Mouse (Mus musculus) forebrain, postnatal 0 days (tissue): Measurements from ENCODE around the gene E030025P04Rik. TPM values are rescaled to one million over a fixed set of nuclear protein-coding genes. Genes with fewer than 3 reads are reported as not detected.

ENCODE experiments used
- ATAC-seq: fragments of 200-750 bp; cut with Nextera tagmentation; 2 replicates; pipeline ENCODE4 v1.8.0; 2017; ENCODE audit warnings: mild to moderate bottlenecking, moderate library complexity
- DNase-seq: peaks from one replicate; pipeline ENCODE4 v3.0.0-alpha.2; 2015
- H3K27ac ChIP-seq: fragments of 300-500 bp; sonication (generic); 2 replicates; pipeline ENCODE4 v1.5.1; 2014; ENCODE audit warnings: low read depth, mild to moderate bottlenecking, antibody characterized with exemption, low read length, moderate library complexity, mixed read lengths
- H3K27me3 ChIP-seq: fragments of 300-500 bp; sonication (generic); 2 replicates; pipeline ENCODE4 v1.6.1; 2014; ENCODE audit warnings: mild to moderate bottlenecking, low read length, mixed read lengths; ENCODE audit not compliant: insufficient read depth
- H3K36me3 ChIP-seq: fragments of 300-500 bp; sonication (generic); 2 replicates; pipeline ENCODE4 v1.6.1; 2014; ENCODE audit warnings: mild to moderate bottlenecking, moderate library complexity; ENCODE audit not compliant: insufficient read depth
- H3K4me1 ChIP-seq: fragments of 300-500 bp; sonication (generic); 2 replicates; pipeline ENCODE4 v1.6.1; 2014; ENCODE audit warnings: antibody characterized with exemption; ENCODE audit not compliant: insufficient read depth
- H3K4me2 ChIP-seq: fragments of 300-500 bp; sonication (generic); 2 replicates; pipeline ENCODE4 v1.6.1; 2014; ENCODE audit warnings: low read depth, mild to moderate bottlenecking, moderate library complexity
- H3K4me3 ChIP-seq: fragments of 300-500 bp; sonication (generic); 2 replicates; pipeline ENCODE4 v1.5.1; 2014; ENCODE audit warnings: low read depth, low read length, mixed read lengths
- H3K9ac ChIP-seq: fragments of 300-500 bp; sonication (generic); 2 replicates; pipeline ENCODE4 v1.6.1; 2014; ENCODE audit warnings: mild to moderate bottlenecking
- H3K9me3 ChIP-seq: fragments of 300-500 bp; sonication (generic); 2 replicates; pipeline ENCODE4 v1.6.1; 2016; ENCODE audit warnings: low read length
- CTCF ChIP-seq: sonication (generic); IDR thresholded peaks from 2 replicates; pipeline ENCODE4 v1.5.1; 2016; ENCODE audit warnings: antibody characterized with exemption, control low read depth, low read depth
- WGBS: fragments of 180-500 bp; shearing (Covaris S2); extraction: QIAGEN DNeasy Blood & Tissue Kit; methylation state at CpG from one replicate; pipeline ENCODE4 v1.1.7; 2014; 5-methylcytosine and 5-hydroxymethylcytosine counted together
- polyA plus RNA-seq: library from polyadenylated mRNA; unstranded; fragments of >200 nt; fragmentation: Nextera tagmentation; extraction: Ambion mirVana; gene quantifications from 2 replicates; pipeline ENCODE4 v1.2.1, GENCODE M21; 2015
- total RNA-seq: library from RNA; depleted of rRNA; stranded (reverse); fragments of >200 nt; gene quantifications from 2 replicates; pipeline ENCODE4 v1.2.3, GENCODE M21; 2014; rRNA removed

Gene E030025P04Rik
- not detected in 2 replicates for total RNA-seq
- polyA plus RNA-seq = not detected in 2 replicates

GRCm38 (mm10) chr11:109144236-109144635 lies at the start of gene E030025P04Rik:
Gene E030025P04Rik, minus strand, starts transcription at chr11:109144369.
- no peak within 1 kb of the TSS for H3K4me2 ChIP-seq
- ATAC-seq = no peak
- H3K36me3 ChIP-seq = no peaks in the 10 kb centered on the region
- 83% methylated on average over 4 of the region's 4 CpGs for WGBS
- no peaks in the 10 kb centered on the region for H3K4me1 ChIP-seq
- H3K4me3 ChIP-seq = no peak within 1 kb of the TSS
- H3K9me3 ChIP-seq = no peaks in the 10 kb centered on the region
- no peak for TF ChIP-seq CTCF
- H3K27ac ChIP-seq = no peak within 1 kb of the TSS
- H3K27me3 ChIP-seq = no peaks in the 10 kb centered on the region
- no peak within 1 kb of the TSS for H3K9ac ChIP-seq
- no peak for DNase-seq

DNA sequence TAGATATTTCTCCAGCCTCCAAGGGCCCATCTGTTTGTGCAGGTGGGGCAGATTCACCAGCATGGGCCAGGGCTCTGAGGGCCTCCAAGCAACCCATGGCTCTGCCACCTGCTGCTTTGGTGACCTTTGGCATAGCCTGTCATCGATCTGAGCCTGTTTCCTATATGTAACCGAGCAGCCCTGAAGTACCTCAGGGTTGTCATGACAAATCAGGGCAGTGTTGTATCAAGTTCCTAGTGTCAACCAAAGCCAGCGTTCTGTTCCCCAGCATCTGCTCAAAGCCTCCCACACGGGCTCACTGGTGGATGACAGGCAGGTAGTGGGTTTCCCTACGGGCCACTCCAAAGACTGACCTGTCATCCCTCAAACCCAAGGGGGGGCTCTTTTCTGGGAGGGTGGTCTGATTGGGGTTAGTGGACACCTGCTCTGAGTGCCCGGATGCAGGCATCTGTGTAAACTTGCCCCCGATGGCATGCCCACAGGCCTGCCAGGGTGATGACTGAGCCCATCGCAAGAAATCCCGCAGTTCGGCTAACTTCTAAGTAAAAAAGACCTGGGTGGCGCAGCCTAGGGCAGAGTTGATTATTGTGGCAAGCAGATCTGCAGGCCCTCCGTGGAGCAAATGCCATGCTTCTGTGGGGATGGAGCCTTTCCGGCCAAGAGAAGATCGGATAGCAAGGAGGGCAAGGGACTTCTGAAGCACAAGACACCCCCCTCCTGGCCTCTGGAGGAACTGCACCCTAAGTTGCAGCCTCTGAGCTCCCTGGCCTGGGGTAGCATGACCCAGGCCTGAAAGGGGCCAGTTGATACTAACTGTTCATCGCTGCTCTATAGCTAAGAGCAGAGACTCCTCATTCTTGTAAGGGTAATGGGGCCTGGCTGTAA lies 48.7 kb upstream of the E030025P04Rik start:
- H3K9ac ChIP-seq = no peak overlapping the region
- no peaks in the 10 kb centered on the region for H3K9me3 ChIP-seq
- no peak overlapping the region for H3K27ac ChIP-seq
- H3K4me2 ChIP-seq = no peak overlapping the region
- no peaks in the 10 kb centered on the region for H3K4me1 ChIP-seq
- ATAC-seq (peak; percentile 56), DNase-seq (peak; percentile 78)
- H3K4me3 ChIP-seq = no peak overlapping the region
- peak; percentile 92 for TF ChIP-seq CTCF
- no peaks in the 10 kb centered on the region for H3K36me3 ChIP-seq
- no peaks in the 10 kb centered on the region for H3K27me3 ChIP-seq
- WGBS = 53% methylated on average over 15 of the region's 15 CpGs

GRCm38 (mm10) chr11:109188235-109188634 lies 44.1 kb upstream of the E030025P04Rik start:
- Histone ChIP-seq H3K36me3 (no peaks in the 10 kb centered on the region), H3K4me3 (no peak overlapping the region)
- no peak for ATAC-seq

GRCm38 (mm10) chr11:109187631-109188184 lies 43.5 kb upstream of the E030025P04Rik start:
- Histone ChIP-seq H3K9me3 (no peaks in the 10 kb centered on the region), H3K27ac (no peak overlapping the region), H3K36me3 (no peaks in the 10 kb centered on the region), H3K4me2 (no peak overlapping the region), H3K4me1 (no peaks in the 10 kb centered on the region), H3K9ac (no peak overlapping the region), H3K27me3 (no peaks in the 10 kb centered on the region), H3K4me3 (no peak overlapping the region)
- no peak for TF ChIP-seq CTCF
- DNase-seq (no peak), ATAC-seq (no peak)
- whole genome bisulfite sequencing = 72% methylated on average over 6 of the region's 6 CpGs

More at GRCm38 (mm10) chr11:109188235-109188634, 44.1 kb upstream of the E030025P04Rik start:
- Histone ChIP-seq H3K27ac (no peak overlapping the region), H3K4me2 (no peak overlapping the region), H3K27me3 (no peaks in the 10 kb centered on the region), H3K9me3 (no peaks in the 10 kb centered on the region), H3K9ac (no peak overlapping the region), H3K4me1 (no peaks in the 10 kb centered on the region)
- 92% methylated on average over 5 of the region's 5 CpGs for WGBS
- TF ChIP-seq CTCF = no peak
- DNase-seq = no peak

GRCm38 (mm10) chr11:109181118-109181517 lies 36.9 kb upstream of the E030025P04Rik start:
- H3K27ac ChIP-seq = no peak overlapping the region
- 75% methylated on average over 7 of the region's 7 CpGs for WGBS
- H3K9me3 ChIP-seq = no peaks in the 10 kb centered on the region
- no peaks in the 10 kb centered on the region for H3K4me1 ChIP-seq
- H3K4me2 ChIP-seq = no peak overlapping the region
- ATAC-seq (no peak), DNase-seq (no peak)
- no peak overlapping the region for H3K9ac ChIP-seq
- no peaks in the 10 kb centered on the region for H3K27me3 ChIP-seq
- no peak overlapping the region for H3K4me3 ChIP-seq
- no peak for TF ChIP-seq CTCF
- H3K36me3 ChIP-seq = no peaks in the 10 kb centered on the region

GRCm38 (mm10) chr11:109180290-109180689 lies 36.1 kb upstream of the E030025P04Rik start:
- no peak overlapping the region for H3K4me3 ChIP-seq
- ATAC-seq (no peak), DNase-seq (no peak)
- no peak overlapping the region for H3K9ac ChIP-seq
- no peak overlapping the region for H3K27ac ChIP-seq
- TF ChIP-seq CTCF = no peak
- H3K4me1 ChIP-seq = no peaks in the 10 kb centered on the region
- H3K4me2 ChIP-seq = no peak overlapping the region
- WGBS = 94% methylated on average over 11 of the region's 11 CpGs
- H3K27me3 ChIP-seq = no peaks in the 10 kb centered on the region
- no peaks in the 10 kb centered on the region for H3K36me3 ChIP-seq
- no peaks in the 10 kb centered on the region for H3K9me3 ChIP-seq

GRCm38 (mm10) chr11:109178788-109179518 lies 34.8 kb upstream of the E030025P04Rik start:
- Histone ChIP-seq H3K27ac (no peak overlapping the region), H3K4me2 (no peak overlapping the region), H3K36me3 (no peaks in the 10 kb centered on the region), H3K9ac (no peak overlapping the region), H3K9me3 (no peaks in the 10 kb centered on the region), H3K4me1 (no peaks in the 10 kb centered on the region), H3K27me3 (no peaks in the 10 kb centered on the region), H3K4me3 (no peak overlapping the region)
- peak; percentile 77 for DNase-seq
- WGBS = 56% methylated on average over 8 of the region's 8 CpGs
- peak; percentile 82 for TF ChIP-seq CTCF
- peak; percentile 59; the same call in 1 of the 2 replicates for ATAC-seq
